Mouse (Mus musculus) fibroblast of lung, adult 2 months (primary cell): ENCODE measurements around the gene Gm20388.

ENCODE experiments used
- DNase-seq: peaks from one replicate; pipeline ENCODE4 v3.0.0-alpha.2; 2011; ENCODE audit warnings: low read depth

Gene Gm20388

GRCm38 (mm10) chr8:122139784-122140183, 2229.1 kb downstream of the Gm20388 start:
- peak; percentile 89 for DNase-seq

- no peak for DNase-seq
Observed at GRCm38 (mm10) chr8:122140411-122140810, 2229.8 kb downstream of the Gm20388 start.

- DNase-seq: no peak
Observed at GRCm38 (mm10) chr8:122142428-122142827, 2231.8 kb downstream of the Gm20388 start.

- DNase-seq: no peak
Observed at GRCm38 (mm10) chr8:122143231-122143630, 2232.6 kb downstream of the Gm20388 start.

GRCm38 (mm10) chr8:122144729-122145311, 2234.2 kb downstream of the Gm20388 start:
- peak; percentile 99 for DNase-seq

GRCm38 (mm10) chr8:122149045-122149444, 2238.4 kb downstream of the Gm20388 start:
- DNase-seq: no peak

GRCm38 (mm10) chr8:122149606-122150005, 2239.0 kb downstream of the Gm20388 start:
- DNase-seq: no peak

- DNase-seq: no peak
Observed at GRCm38 (mm10) chr8:122151541-122151940, 2240.9 kb downstream of the Gm20388 start.

GRCm38 (mm10) chr8:122155082-122155643, 2244.5 kb downstream of the Gm20388 start:
- no peak for DNase-seq

GRCm38 (mm10) chr8:122155964-122156363, 2245.3 kb downstream of the Gm20388 start:
- DNase-seq: no peak

- no peak for DNase-seq
Observed at GRCm38 (mm10) chr8:122157689-122158088, 2247.0 kb downstream of the Gm20388 start.

- DNase-seq: no peak
Observed at GRCm38 (mm10) chr8:122160165-122160564, 2249.5 kb downstream of the Gm20388 start.

GRCm38 (mm10) chr8:122162992-122163391, 2252.4 kb downstream of the Gm20388 start:
- DNase-seq: no peak

GRCm38 (mm10) chr8:122167204-122167860, 2256.7 kb downstream of the Gm20388 start:
- no peak for DNase-seq

- no peak for DNase-seq
Observed at GRCm38 (mm10) chr8:122169446-122169845, 2258.8 kb downstream of the Gm20388 start.

GRCm38 (mm10) chr8:122171823-122172222, 2261.2 kb downstream of the Gm20388 start:
- peak; percentile 58 for DNase-seq

- peak; percentile 73 for DNase-seq
Observed at GRCm38 (mm10) chr8:122174133-122174930, 2263.7 kb downstream of the Gm20388 start.

GRCm38 (mm10) chr8:122178392-122178890, 2267.8 kb downstream of the Gm20388 start:
- DNase-seq: no peak

- no peak for DNase-seq
Observed at GRCm38 (mm10) chr8:122179354-122179753, 2268.7 kb downstream of the Gm20388 start.

GRCm38 (mm10) chr8:122180116-122180515, 2269.5 kb downstream of the Gm20388 start:
- no peak for DNase-seq

GRCm38 (mm10) chr8:122181414-122181813, 2270.8 kb downstream of the Gm20388 start:
- peak; percentile 82 for DNase-seq

- DNase-seq: peak; percentile 90
Observed at GRCm38 (mm10) chr8:122181991-122182390, 2271.3 kb downstream of the Gm20388 start.
